Mouse (Mus musculus) left cerebral cortex, postnatal 4 days (tissue): Measurements from ENCODE around the gene Klhl3. TPM values are rescaled to one million over a fixed set of nuclear protein-coding genes. Genes with fewer than 3 reads are reported as not detected.

ENCODE experiments used
- DNase-seq: peaks from one replicate; pipeline ENCODE4 v3.0.0-alpha.2; 2022
- intact Hi-C: fragments of 180-260 bp; cut with DNase I; formaldehyde crosslinking; loops from one replicate; pipeline ENCODE4 v1.15.1; 2025
- microRNA-seq: library from miRNA; unstranded; fragments of <30 nt; microRNA quantifications from one replicate; pipeline ENCODE4 v1.2.0, GENCODE M21; 2022
- total RNA-seq, 2 experiments: library from RNA; stranded (reverse); gene quantifications; 2 replicates each; pipeline ENCODE4 v1.2.3; 2021

Gene Klhl3
- total RNA-seq, 2 experiments from 2014 or later, result 19.4 to 19.8 TPM

DNA sequence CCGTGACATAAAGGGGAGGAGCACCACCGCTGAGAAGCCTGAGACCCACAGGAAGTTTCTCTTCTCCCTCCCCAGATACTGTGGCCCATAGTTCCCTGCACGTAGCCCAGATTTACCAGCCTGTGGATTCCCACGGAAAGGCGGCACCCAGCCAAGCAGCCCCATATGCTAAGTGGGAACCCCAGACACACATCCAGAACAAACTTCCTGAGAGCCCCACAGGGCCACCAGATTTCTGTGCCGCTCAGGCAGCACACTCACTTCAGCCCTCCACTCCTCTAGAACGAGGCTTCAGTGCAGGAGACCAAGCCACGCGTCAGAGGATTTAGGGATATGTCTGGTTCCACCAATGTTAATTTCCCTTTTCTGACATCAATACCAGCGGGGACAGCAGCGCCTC lies 130.5 kb downstream of the Klhl3 start:
- DNase-seq, result no peak
- intact Hi-C loops, result no loop called here

DNA sequence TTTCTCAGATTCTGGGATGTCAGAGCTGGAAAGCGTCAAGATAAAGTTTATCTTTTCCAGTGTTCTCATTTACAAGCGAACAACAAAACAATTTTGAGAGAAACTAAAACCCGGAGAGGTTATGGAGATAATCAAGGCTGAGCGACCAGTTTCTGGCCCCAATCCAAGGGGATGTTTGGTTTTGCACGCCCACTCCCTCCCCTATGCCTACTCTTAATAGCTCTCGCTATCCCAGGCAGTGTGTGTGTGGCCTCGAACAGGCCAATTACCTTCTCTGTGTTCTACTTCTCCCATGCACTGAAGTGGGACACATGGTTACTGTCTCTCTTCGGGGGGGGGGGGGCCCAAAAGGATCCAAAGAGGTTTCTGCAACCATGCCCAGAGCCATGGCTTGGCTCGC lies 132.7 kb downstream of the Klhl3 start:
- DNase-seq, result no peak
- intact Hi-C loops, result no loop called here

DNA sequence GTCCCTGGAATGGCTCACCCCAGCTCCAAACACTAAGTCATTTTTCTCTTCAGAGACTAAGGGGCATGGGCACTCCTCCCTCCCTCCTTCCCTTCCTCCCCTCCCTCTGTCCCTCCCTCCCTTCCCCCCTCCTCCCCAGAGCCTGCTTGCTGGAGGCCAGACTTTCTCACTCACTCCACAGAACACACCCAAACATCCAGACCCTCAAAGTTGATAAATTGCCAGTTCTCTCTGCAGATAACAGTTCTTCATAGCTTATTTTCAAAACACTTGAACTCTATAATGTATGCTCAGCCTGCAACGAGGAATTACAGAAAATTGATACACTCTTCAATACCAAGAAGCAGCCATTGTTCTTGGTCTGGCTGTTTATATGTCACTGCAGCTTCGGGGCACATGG lies 133.3 kb downstream of the Klhl3 start:
- no peak for DNase-seq
- intact Hi-C loops, result no loop called here

DNA sequence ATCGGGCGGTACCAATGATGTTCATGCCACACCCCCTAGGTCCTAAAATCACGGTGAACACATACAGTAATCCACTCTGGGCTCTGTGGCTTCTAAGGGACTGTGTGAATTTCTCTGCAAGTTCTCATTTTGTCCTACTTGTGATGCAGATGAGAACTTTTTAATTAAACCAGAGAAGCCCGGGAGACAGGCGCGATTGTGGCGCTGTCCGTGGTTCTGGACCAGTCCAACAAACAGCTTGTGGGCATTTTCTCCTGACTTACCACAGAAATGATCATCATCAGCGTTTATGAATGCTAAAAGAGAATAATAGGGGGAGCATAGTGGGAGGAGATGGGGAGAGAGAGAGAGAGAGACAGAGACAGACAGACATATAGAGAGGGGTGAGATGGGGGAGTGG lies 134.5 kb downstream of the Klhl3 start:
- intact Hi-C loops, result no loop called here
- DNase-seq, result no peak

DNA sequence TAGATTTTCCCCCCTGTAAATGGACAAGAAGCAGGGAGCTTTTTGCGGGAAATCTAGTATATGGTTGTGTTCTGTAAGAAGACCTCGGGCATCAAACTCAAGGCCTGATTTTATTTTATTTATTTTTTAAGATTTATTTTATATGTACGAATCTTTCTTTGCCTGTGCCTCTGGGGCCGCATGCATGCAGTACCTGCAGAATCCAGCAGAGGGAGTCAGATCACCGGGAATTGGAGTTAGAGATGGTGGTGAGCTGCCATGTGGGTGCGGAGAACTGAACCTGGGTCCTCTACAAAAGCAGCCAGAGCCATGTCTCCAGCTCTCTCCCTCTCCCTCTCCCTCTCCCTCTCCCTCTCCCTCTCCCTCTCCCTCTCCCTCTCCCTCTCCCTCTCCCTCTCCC lies 135.7 kb downstream of the Klhl3 start:
- intact Hi-C loops, result no loop called here
- DNase-seq, result no peak

DNA sequence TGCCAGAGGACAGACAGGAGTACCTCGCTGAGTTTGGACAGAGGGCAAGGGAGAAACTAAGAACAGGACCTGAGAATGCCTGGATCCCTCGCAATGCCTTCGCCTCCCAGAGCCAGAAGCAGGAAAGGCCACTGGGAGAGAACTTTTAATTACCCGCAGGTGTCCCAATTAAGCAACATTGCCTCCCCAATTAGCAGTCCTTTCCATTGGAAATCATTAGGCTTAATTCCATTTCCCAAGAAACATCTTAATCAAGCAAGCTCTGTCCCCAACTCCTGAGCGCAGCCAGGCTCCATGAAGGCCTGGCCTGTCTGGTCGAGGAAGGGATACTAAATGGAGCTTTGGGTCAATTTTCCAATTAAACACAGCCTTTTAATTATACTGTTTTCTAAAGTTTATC lies 147.7 kb downstream of the Klhl3 start:
- no peak for DNase-seq
- intact Hi-C loops, result no loop called here

DNA sequence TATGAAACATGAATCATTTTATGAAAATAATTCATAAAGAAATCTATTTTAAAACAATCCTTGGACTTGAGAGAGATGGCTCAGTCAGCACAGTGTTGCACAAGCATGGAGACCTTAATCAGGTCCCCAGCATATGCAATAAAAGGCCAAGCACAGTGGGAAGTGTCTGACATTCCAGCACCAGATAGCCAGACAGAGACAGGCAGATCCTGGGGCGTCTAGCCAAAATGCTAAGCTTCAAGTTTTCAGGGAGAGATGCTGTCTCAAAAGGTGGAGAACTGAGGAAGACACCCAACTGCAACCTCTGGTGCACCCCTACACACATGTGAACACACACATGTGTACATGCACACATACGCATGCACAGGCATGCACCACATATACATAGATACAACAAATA lies 153.1 kb downstream of the Klhl3 start:
- intact Hi-C loops, result no loop called here
- DNase-seq, result no peak

DNA sequence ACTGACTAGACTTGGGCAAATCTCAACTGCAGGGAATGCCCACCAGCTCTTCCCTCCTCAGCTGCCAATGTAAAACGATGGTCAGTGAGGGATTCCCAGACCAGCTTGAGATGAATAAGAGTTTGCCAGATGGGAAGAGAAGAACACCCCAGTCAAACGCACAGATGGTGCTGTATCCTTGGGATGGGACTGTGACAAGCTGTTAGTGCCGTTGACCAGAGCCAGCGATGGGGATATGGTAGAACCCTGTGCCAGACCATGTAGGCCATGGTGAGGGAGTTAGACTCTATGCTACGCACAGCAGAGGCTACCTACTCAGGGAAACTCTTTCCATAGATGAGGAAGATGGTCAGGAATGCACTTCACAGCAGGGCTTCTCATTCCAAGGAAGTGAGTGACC lies 153.6 kb downstream of the Klhl3 start:
- no peak for DNase-seq
- intact Hi-C loops, result no loop called here

Small RNA genes lying within 50 kb of the gene (microRNA-seq; reads per million reads assigned to microRNA genes)
- gene Mir874, result 1,000 reads per million, percentile 76 among the genes with 10 or more reads in this experiment

Other genes with a start within 250 kb of the Klhl3 start
- 100 to 1,000 TPM; 197 to 198 TPM for gene Spock1, start 205.3 kb downstream of the Klhl3 start, total RNA-seq
- gene Hnrnpa0, start 15.0 kb upstream of the Klhl3 start, total RNA-seq, result 100 to 1,000 TPM; 224 to 244 TPM
- gene Idnk, start 44.1 kb upstream of the Klhl3 start, total RNA-seq, result 10 to 100 TPM; 23.1 to 25.5 TPM
- gene Ubqln1, start 102.1 kb upstream of the Klhl3 start, total RNA-seq, result 100 to 1,000 TPM; 129 to 133 TPM
- gene Gkap1, start 162.1 kb upstream of the Klhl3 start, total RNA-seq, result 10 to 100 TPM; 26.7 to 28.2 TPM
- gene Kif27, start 245.5 kb upstream of the Klhl3 start, total RNA-seq, result 1 to 10 TPM; 3.3 to 3.8 TPM